Mouse (Mus musculus): ENCODE data around the gene Klhl6. TPM values are rescaled to one million over a fixed set of nuclear protein-coding genes. Genes with fewer than 3 reads are reported as not detected.
"Not testable (repeated sequence)": the region's sequence is repeated elsewhere in the genome, so short reads cannot be mapped to it uniquely, and the experiment has no call there.

Klhl6 gene
- 6.8 and 7.3 TPM in 2 replicates for polyA plus RNA-seq (2016; fragmentation: Nextera tagmentation; extraction: Ambion mirVana)

DNA sequence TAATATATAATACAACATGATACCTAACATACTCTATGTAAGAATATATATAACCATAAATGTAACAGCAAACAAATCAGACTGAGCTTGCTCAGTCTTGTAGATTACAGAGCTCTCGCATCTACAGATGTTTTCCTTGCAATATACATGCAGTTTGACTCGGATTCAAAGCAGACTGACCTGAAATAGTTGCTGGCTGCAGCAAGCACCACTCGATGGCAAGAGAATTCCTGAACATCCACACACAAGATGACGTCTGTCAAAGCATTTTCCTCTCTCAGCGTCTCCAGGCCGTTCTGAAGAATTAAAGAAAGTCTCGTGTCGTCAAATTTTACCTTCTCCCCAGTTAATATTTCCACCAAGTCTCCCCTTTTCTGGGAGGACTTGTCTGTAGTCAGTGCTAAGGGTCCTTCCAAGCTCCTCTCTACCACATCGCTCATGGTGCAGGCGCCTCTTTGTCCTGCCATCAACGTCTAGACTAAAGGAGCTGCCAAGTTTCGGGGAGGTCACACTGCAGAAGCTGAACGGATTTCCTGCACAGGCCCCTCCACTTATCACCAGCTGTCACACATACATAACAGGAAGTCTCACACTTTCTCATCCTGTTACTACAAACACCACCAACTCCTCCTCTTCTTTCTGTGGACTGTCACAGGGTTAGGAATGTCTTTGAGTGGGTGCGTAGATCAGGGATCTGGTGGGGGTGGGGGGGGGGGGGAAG, at the start of gene Klhl6:
Klhl6 (minus strand) TSS at position 501 of the 721 bp plus-strand sequence.
- no peak within 1 kb of the TSS for H3K4me3 ChIP-seq
- no peak within 1 kb of the TSS for H3K9ac ChIP-seq
- no peaks in the 10 kb centered on the region for H3K36me3 ChIP-seq
- no peaks in the 10 kb centered on the region for H3K9me3 ChIP-seq (replicated peaks)
- 65% methylated on average over 14 of the region's 14 CpGs for WGBS
- H3K4me1 ChIP-seq, result no peaks in the 10 kb centered on the region
- no peak for ATAC-seq (ENCODE audit: low FRiP score)
- no peak within 1 kb of the TSS for H3K27ac ChIP-seq
- H3K4me2 ChIP-seq (replicated peaks), result no peak within 1 kb of the TSS
- H3K27me3 ChIP-seq, result no peaks in the 10 kb centered on the region

DNA sequence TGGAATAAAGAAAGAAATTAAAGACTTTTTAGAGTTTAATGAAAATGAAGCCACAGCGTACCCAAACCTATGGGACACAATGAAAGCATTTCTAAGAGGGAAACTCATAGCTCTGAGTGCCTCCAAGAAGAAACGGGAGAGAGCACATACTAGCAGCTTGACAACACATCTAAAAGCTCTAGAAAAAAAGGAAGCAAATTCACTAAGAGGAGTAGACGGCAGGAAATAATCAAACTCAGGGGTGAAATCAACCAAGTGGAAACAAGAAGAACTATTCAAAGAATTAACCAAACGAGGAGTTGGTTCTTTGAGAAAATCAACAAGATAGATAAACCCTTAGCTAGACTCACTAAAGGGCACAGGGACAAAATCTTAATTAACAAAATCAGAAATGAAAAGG, 44.4 kb upstream of the Klhl6 start:
- not testable (repeated sequence) for H3K4me1 ChIP-seq; H3K9me3 ChIP-seq (replicated peaks); H3K9ac ChIP-seq; H3K36me3 ChIP-seq; H3K4me3 ChIP-seq; ATAC-seq (ENCODE audit: low FRiP score); H3K27me3 ChIP-seq; H3K4me2 ChIP-seq (replicated peaks); H3K27ac ChIP-seq
- 81% methylated on average over 2 of the region's 4 CpGs for WGBS

DNA sequence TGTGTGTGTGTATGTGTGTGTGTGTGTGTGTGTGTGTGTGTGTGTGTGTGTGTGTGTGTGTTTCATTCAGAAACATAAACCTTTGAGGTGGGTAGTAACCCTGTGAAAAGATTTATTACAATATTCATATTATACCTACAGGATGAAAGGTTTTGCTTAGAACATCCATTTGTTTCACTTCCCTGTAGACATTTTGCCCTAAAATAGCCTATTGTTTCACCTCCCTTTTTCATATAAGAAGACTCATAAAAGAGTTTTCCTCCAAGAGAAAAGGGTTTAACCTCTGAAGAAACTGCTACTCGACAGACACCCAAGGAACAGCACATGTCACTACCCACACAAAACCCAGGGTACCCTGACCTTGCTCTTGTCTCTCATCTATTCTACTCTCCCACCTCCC, 40.0 kb upstream of the Klhl6 start:
- Histone ChIP-seq H3K27ac (no peak overlapping the region), H3K4me2 (replicated peaks) (no peak overlapping the region), H3K36me3 (no peaks in the 10 kb centered on the region), H3K4me1 (no peaks in the 10 kb centered on the region), H3K27me3 (no peaks in the 10 kb centered on the region), H3K9me3 (replicated peaks) (no peaks in the 10 kb centered on the region), H3K4me3 (no peak overlapping the region), H3K9ac (no peak overlapping the region)
- ATAC-seq (ENCODE audit: low FRiP score), result no peak
- WGBS, result 82% methylated on average over 1 of the region's 1 CpGs

DNA sequence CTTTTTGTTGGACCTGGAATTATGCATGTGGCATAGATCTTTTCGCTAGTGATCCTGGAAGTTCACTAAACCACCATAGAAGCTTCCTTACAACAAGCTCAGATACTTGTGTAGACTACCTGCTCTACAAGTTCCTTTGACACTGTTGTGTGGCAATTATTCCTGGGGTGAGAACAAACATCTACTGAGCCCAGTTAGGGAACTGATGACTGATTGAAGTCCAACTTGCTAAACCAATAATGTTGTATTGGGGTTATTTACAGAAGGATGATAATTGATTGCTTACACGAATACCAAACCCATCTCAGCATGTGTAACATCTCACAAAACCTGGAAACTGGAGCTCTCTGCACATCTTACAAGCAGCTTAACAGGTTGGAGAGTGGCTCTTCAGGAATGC, 39.0 kb upstream of the Klhl6 start:
- Histone ChIP-seq H3K27ac (no peak overlapping the region), H3K4me1 (no peaks in the 10 kb centered on the region), H3K4me3 (no peak overlapping the region), H3K36me3 (no peaks in the 10 kb centered on the region), H3K9me3 (replicated peaks) (no peaks in the 10 kb centered on the region), H3K27me3 (no peaks in the 10 kb centered on the region), H3K4me2 (replicated peaks) (no peak overlapping the region), H3K9ac (no peak overlapping the region)
- no peak for ATAC-seq (ENCODE audit: low FRiP score)
- WGBS, result 84% methylated on average over 2 of the region's 2 CpGs

DNA sequence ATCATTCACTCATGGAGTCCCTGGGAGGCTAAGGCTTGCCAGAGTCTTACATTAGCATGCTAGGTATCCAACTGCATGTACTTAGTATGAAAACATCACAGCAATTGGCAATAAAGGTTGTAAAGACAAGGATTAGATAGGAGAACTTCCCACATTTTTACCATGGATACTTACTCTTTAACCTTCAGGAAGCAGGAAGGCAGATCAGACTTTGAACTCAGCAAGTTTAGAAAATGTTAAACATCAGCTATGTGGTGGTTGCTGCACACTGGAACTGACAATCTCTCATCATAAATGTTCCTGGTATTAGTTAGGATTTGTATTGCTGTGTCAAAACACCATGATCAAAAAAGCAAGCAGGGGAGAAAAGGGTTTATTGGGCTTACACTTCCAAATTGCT, 29.8 kb upstream of the Klhl6 start:
- no peak overlapping the region for H3K27ac ChIP-seq
- H3K9ac ChIP-seq, result no peak overlapping the region
- no peak overlapping the region for H3K4me2 ChIP-seq (replicated peaks)
- no peaks in the 10 kb centered on the region for H3K36me3 ChIP-seq
- H3K9me3 ChIP-seq (replicated peaks), result no peaks in the 10 kb centered on the region
- H3K4me1 ChIP-seq, result no peaks in the 10 kb centered on the region
- no peaks in the 10 kb centered on the region for H3K27me3 ChIP-seq
- no peak overlapping the region for H3K4me3 ChIP-seq
- no peak for ATAC-seq (ENCODE audit: low FRiP score)

DNA sequence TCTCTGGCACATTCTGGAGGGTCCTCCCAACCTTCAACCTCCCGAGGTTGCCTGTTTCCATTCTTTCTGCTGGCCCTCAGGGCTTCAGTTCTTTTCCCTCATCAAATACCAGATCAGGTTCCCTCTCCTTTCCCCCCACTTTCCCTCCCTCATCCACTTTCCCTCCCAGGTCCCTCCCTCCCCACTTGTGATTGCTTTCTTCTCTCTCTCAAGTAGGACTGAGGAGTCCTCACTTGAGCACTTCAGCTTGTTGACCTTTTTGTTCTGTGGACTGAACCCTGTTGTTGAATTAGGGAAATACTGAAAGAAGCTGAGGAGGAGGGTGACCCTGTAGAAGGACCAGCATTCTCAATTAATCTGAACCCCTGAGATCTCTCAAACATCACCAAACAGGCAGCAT, 23.2 kb upstream of the Klhl6 start:
- no peaks in the 10 kb centered on the region for H3K9me3 ChIP-seq (replicated peaks)
- 82% methylated on average over 1 of the region's 1 CpGs for WGBS
- H3K27ac ChIP-seq, result no peak overlapping the region
- no peaks in the 10 kb centered on the region for H3K36me3 ChIP-seq
- H3K4me2 ChIP-seq (replicated peaks), result no peak overlapping the region
- H3K9ac ChIP-seq, result no peak overlapping the region
- ATAC-seq (ENCODE audit: low FRiP score), result no peak
- no peaks in the 10 kb centered on the region for H3K27me3 ChIP-seq
- H3K4me1 ChIP-seq, result no peaks in the 10 kb centered on the region
- H3K4me3 ChIP-seq, result no peak overlapping the region

DNA sequence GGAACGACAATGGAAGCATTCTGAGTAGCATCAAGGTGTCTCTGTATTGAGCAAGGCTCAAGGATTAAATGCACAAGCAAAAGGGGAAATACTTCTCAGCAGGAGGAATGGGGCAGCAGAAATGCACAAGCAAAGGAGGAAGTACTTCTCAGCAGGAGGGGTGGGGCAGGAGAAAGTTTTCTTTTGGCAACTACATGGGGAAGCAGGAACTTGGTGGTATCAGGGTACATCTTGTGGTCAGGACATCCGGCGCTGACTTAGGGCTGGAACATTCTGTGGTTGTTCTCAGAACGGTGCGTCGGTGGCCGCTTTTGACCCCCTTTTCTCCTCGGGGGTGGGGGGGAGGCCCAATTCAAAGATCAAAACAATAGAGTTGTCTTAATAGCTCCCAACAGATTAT, 17.4 kb upstream of the Klhl6 start:
- not testable (repeated sequence) for H3K27ac ChIP-seq; H3K4me2 ChIP-seq (replicated peaks); H3K36me3 ChIP-seq; H3K27me3 ChIP-seq; H3K4me1 ChIP-seq; ATAC-seq (ENCODE audit: low FRiP score); H3K4me3 ChIP-seq; H3K9ac ChIP-seq; H3K9me3 ChIP-seq (replicated peaks)
- 92% methylated on average over 8 of the region's 8 CpGs for WGBS

DNA sequence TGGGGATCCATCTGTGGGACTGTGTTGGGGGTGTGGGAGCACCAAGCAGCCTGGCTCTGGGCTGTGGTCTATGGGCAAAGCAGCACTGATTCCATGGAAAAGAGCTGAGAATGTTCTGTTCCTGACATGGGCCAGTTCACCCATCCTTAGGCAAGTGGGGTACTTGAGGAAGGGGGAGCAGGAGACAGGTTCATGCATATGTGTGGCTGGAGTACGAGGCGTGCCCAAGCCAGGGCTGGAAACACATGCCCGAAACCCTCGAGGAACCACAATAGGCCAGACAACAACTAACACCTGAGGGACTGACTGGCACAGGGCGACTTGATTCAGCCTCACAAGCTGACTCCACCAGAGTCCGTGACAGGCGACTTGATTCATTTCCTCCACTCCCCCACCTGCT, 14.8 kb upstream of the Klhl6 start:
- Histone ChIP-seq H3K4me3 (no peak overlapping the region), H3K9me3 (replicated peaks) (no peaks in the 10 kb centered on the region), H3K27ac (no peak overlapping the region), H3K36me3 (no peaks in the 10 kb centered on the region), H3K9ac (no peak overlapping the region), H3K27me3 (no peaks in the 10 kb centered on the region), H3K4me1 (no peaks in the 10 kb centered on the region), H3K4me2 (replicated peaks) (no peak overlapping the region)
- ATAC-seq (ENCODE audit: low FRiP score), result no peak
- 89% methylated on average over 7 of the region's 7 CpGs for WGBS

DNA sequence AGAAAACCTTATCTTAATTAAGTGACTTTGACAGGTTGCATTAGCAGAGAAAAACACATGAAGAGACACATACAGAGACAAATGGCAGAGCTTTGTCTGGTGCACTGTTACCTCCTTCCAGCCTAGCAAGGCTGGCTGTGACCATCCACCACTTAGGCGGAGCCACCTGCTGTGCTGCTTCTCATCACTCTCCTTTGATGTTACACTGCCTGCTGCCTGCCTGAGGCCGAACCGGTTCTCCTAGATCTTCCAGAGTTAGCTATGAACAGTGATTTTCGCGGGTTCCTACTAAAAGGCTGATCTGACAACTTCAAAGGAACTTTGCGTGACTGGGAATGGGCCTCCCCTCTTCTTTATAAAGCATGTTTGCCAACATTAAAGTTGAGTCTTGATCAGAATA, 14.1 kb upstream of the Klhl6 start:
- H3K27me3 ChIP-seq; H3K4me1 ChIP-seq; H3K9ac ChIP-seq; H3K4me3 ChIP-seq; H3K27ac ChIP-seq; H3K9me3 ChIP-seq (replicated peaks); H3K36me3 ChIP-seq; H3K4me2 ChIP-seq (replicated peaks); ATAC-seq (ENCODE audit: low FRiP score): not testable (repeated sequence)
- WGBS, result 13% methylated on average over 6 of the region's 6 CpGs

DNA sequence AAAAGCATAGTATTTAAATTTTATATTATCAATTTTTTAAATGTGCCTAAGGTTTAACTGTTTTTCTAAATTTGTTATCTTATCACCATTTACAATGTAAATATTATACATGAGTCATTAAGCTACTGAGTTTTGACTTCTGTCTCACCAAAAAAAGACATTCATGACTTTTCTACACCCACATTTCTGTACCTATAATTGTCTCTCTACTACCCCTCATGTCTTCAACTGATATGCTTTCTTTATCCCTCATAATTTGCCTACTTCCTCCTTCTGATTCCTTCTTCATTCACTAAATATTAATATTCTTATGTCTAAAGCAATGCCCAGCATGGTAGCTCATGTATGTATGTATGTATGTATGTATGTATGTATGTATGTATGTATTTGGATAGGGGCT, 13.0 kb upstream of the Klhl6 start:
- no peak for ATAC-seq (ENCODE audit: low FRiP score)
- no peaks in the 10 kb centered on the region for H3K4me1 ChIP-seq

DNA sequence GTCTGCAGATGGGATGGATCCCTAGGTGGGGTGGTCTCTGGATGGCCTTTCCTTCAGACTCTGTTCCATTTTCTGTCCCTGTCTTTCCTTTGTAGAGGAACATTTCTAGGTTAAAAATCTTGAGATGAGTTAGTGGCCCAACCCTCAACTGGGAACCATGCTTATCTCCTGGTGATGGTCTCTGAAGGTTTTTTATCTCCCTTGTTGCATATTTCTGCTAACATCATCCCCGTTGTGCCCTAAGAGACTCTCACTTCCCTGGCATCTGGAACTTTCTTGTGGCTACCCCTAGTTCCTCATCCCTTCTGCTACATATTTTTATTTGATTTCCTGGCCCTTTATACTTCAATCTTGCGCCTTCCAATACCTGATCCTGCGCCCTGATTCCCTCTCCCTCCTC, 10.4 kb upstream of the Klhl6 start:
- H3K9ac ChIP-seq, result no peak overlapping the region

More for the DNA sequence above, 13.0 kb upstream of the Klhl6 start:
- Histone ChIP-seq H3K36me3 (no peaks in the 10 kb centered on the region), H3K4me3 (no peak overlapping the region), H3K9me3 (replicated peaks) (no peaks in the 10 kb centered on the region), H3K4me2 (replicated peaks) (no peak overlapping the region), H3K9ac (no peak overlapping the region), H3K27me3 (no peaks in the 10 kb centered on the region), H3K27ac (no peak overlapping the region)

DNA sequence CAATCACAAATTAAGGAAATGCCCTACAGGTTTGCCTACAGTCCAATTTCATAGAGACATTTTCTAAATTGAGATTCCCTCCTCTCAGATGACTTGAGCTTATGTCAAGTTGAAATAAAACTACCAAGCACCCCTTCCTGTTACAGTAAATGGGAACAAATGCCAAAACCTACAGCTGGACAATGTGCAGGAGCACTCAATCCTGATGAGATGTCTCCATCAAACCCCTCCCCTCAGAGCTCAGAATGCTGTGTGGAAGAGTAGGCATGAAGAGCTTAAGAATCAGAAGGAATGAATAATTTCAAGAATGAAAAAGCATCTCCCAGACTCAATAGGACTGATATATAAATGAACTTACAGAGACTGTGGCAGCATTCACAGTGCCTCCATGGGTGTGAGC, 7.7 kb upstream of the Klhl6 start:
- Histone ChIP-seq H3K36me3 (no peaks in the 10 kb centered on the region), H3K4me2 (replicated peaks) (no peak overlapping the region), H3K27ac (no peak overlapping the region), H3K4me3 (no peak overlapping the region), H3K9me3 (replicated peaks) (no peaks in the 10 kb centered on the region), H3K9ac (no peak overlapping the region), H3K4me1 (no peaks in the 10 kb centered on the region), H3K27me3 (no peaks in the 10 kb centered on the region)
- no peak for ATAC-seq (ENCODE audit: low FRiP score)

More for the DNA sequence above, 10.4 kb upstream of the Klhl6 start:
- Histone ChIP-seq H3K9me3 (replicated peaks) (no peaks in the 10 kb centered on the region), H3K4me1 (no peaks in the 10 kb centered on the region), H3K36me3 (no peaks in the 10 kb centered on the region), H3K27me3 (no peaks in the 10 kb centered on the region), H3K4me3 (no peak overlapping the region), H3K27ac (no peak overlapping the region), H3K4me2 (replicated peaks) (no peak overlapping the region)
- WGBS, result 86% methylated on average over 3 of the region's 3 CpGs
- no peak for ATAC-seq (ENCODE audit: low FRiP score)

DNA sequence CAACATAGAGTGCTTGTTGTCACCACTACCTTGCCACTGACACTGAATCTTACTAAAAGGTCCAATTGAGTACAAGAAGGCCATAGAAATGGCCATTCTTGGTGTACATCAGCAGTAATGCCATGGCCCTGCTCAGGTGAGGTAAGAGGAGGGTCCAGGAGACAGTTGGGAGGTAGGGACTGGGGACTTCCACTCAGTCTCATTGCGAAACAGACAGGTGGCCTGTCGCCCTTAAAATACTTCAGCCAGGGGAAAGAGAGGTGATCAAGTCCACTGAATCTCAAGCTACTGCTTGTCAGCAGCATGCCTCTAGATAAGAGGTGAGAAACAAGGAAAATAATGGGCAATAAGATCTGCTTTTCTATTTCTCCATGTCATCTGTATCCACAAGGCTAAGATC, 4.8 kb upstream of the Klhl6 start:
- no peak overlapping the region for H3K27ac ChIP-seq
- no peaks in the 10 kb centered on the region for H3K9me3 ChIP-seq (replicated peaks)
- no peak for ATAC-seq (ENCODE audit: low FRiP score)
- no peaks in the 10 kb centered on the region for H3K36me3 ChIP-seq
- no peak overlapping the region for H3K4me3 ChIP-seq
- no peak overlapping the region for H3K9ac ChIP-seq
- H3K4me2 ChIP-seq (replicated peaks), result no peak overlapping the region
- no peaks in the 10 kb centered on the region for H3K27me3 ChIP-seq
- H3K4me1 ChIP-seq, result no peaks in the 10 kb centered on the region
- WGBS, result 93% methylated on average over 2 of the region's 2 CpGs

Measured in hindbrain, embryonic 12.5 days (tissue).